Mouse (Mus musculus) forebrain, embryonic 14.5 days (tissue): ENCODE data around the gene Clec9a. TPM values are rescaled to one million over a fixed set of nuclear protein-coding genes. Genes with fewer than 3 reads are reported as not detected.

Experiments
- ATAC-seq: fragments of 200-750 bp; cut with Nextera tagmentation; 2 replicates; pipeline ENCODE4 v1.8.0; 2017; ENCODE audit warnings: mild to moderate bottlenecking, moderate library complexity
- DNase-seq: peaks from one replicate; pipeline ENCODE4 v3.0.0-alpha.2; 2015; ENCODE audit warnings: low spot score
- H3K27ac ChIP-seq: fragments of 300-500 bp; sonication (generic); 2 replicates; pipeline ENCODE4 v1.5.1; 2014; ENCODE audit warnings: low read depth, mild to moderate bottlenecking, control low read depth, low read length, moderate library complexity
- H3K27me3 ChIP-seq: fragments of 300-500 bp; sonication (generic); replicated peaks from 2 replicates; pipeline ENCODE4 v1.6.1; 2014; ENCODE audit warnings: low read length, control low read depth, mixed read lengths; ENCODE audit not compliant: control insufficient read depth, insufficient read depth
- H3K36me3 ChIP-seq: fragments of 300-500 bp; sonication (generic); 2 replicates; pipeline ENCODE4 v1.6.1; 2014; ENCODE audit warnings: low read length, control low read depth; ENCODE audit not compliant: control insufficient read depth, insufficient read depth
- H3K4me1 ChIP-seq: fragments of 300-500 bp; sonication (generic); 2 replicates; pipeline ENCODE4 v1.6.1; 2014; ENCODE audit warnings: antibody characterized with exemption, low read length, control low read depth; ENCODE audit not compliant: control insufficient read depth, insufficient read depth
- H3K4me2 ChIP-seq: fragments of 300-500 bp; sonication (generic); 2 replicates; pipeline ENCODE4 v1.6.1; 2014; ENCODE audit warnings: mild to moderate bottlenecking, control low read depth, low read length
- H3K4me3 ChIP-seq: fragments of 300-500 bp; sonication (generic); 2 replicates; pipeline ENCODE4 v1.5.1; 2014; ENCODE audit warnings: low read depth, low read length, control low read depth
- H3K9ac ChIP-seq: fragments of 300-500 bp; sonication (generic); 2 replicates; pipeline ENCODE4 v1.6.1; 2014; ENCODE audit warnings: mild to moderate bottlenecking, low read length, control low read depth, moderate library complexity
- H3K9me3 ChIP-seq: fragments of 300-500 bp; sonication (generic); replicated peaks from 2 replicates; pipeline ENCODE4 v1.6.1; 2016; ENCODE audit warnings: low read length, control low read depth, mixed read lengths; ENCODE audit not compliant: control insufficient read depth
- WGBS: fragments of 180-500 bp; shearing (Covaris S2); extraction: QIAGEN DNeasy Blood & Tissue Kit; methylation state at CpG from one replicate; pipeline ENCODE4 v1.1.7; 2014; 5-methylcytosine and 5-hydroxymethylcytosine counted together
- polyA plus RNA-seq: library from polyadenylated mRNA; unstranded; fragments of >200 nt; fragmentation: Nextera tagmentation; extraction: Ambion mirVana; gene quantifications from 2 replicates; pipeline ENCODE4 v1.2.1, GENCODE M21; 2014

Clec9a gene
- polyA plus RNA-seq, 1 experiment from 2014 or later, result 0.10 TPM

- Histone ChIP-seq H3K4me1 (no peaks in the 10 kb centered on the region), H3K9ac (no peak overlapping the region), H3K4me3 (no peak overlapping the region), H3K4me2 (no peak overlapping the region), H3K36me3 (no peaks in the 10 kb centered on the region), H3K27me3 (no peaks in the 10 kb centered on the region), H3K9me3 (no peaks in the 10 kb centered on the region), H3K27ac (no peak overlapping the region)
- ATAC-seq, result no peak
- DNase-seq, result no peak
- 68% methylated on average over 4 of the region's 4 CpGs for WGBS
Observed at GRCm38 (mm10) chr6:129385000-129385399, 23.7 kb upstream of the Clec9a start.

GRCm38 (mm10) chr6:129385774-129386173 lies 22.9 kb upstream of the Clec9a start, which contains the start of gene Clec12b:
TSS of gene Clec12b (minus strand) at chr6:129385874.
- Histone ChIP-seq H3K36me3 (no peaks in the 10 kb centered on the region), H3K9me3 (no peaks in the 10 kb centered on the region), H3K4me1 (no peaks in the 10 kb centered on the region), H3K9ac (no peak within 1 kb of the TSS), H3K27ac (no peak within 1 kb of the TSS), H3K27me3 (no peaks in the 10 kb centered on the region), H3K4me3 (no peak within 1 kb of the TSS), H3K4me2 (no peak within 1 kb of the TSS)
- ATAC-seq, result no peak
- DNase-seq, result no peak
- 85% methylated on average over 2 of the region's 2 CpGs for WGBS

- 28% methylated on average over 2 of the region's 2 CpGs for WGBS
- peak; percentile 48 for DNase-seq
Observed at GRCm38 (mm10) chr6:129393087-129393720, 15.5 kb upstream of the Clec9a start.

GRCm38 (mm10) chr6:129393732-129394131 lies 14.9 kb upstream of the Clec9a start:
- no peaks in the 10 kb centered on the region for H3K9me3 ChIP-seq
- ATAC-seq (0 out of 2 replicates have a peak, but pooled peaks have one; percentile 55), DNase-seq (no peak)
- no peak overlapping the region for H3K27ac ChIP-seq
- no peaks in the 10 kb centered on the region for H3K36me3 ChIP-seq
- H3K4me3 ChIP-seq, result no peak overlapping the region
- WGBS, result 80% methylated on average over 6 of the region's 6 CpGs
- no peak overlapping the region for H3K9ac ChIP-seq
- no peaks in the 10 kb centered on the region for H3K4me1 ChIP-seq
- H3K4me2 ChIP-seq, result no peak overlapping the region
- H3K27me3 ChIP-seq, result no peaks in the 10 kb centered on the region

More at GRCm38 (mm10) chr6:129393087-129393720, 15.5 kb upstream of the Clec9a start:
- no peaks in the 10 kb centered on the region for H3K9me3 ChIP-seq
- no peak overlapping the region for H3K4me3 ChIP-seq
- H3K9ac ChIP-seq, result no peak overlapping the region
- ATAC-seq, result no peak; the same call in 1 of the 2 replicates
- H3K36me3 ChIP-seq, result no peaks in the 10 kb centered on the region
- H3K4me1 ChIP-seq, result no peaks in the 10 kb centered on the region
- H3K27ac ChIP-seq, result no peak overlapping the region
- H3K27me3 ChIP-seq, result no peaks in the 10 kb centered on the region
- no peak overlapping the region for H3K4me2 ChIP-seq

GRCm38 (mm10) chr6:129396997-129397396 lies 11.7 kb upstream of the Clec9a start, which contains the start of gene Clec1b:
TSS of gene Clec1b (plus strand) at chr6:129397297.
- no peak for ATAC-seq
- no peak within 1 kb of the TSS for H3K9ac ChIP-seq
- no peak within 1 kb of the TSS for H3K27ac ChIP-seq

GRCm38 (mm10) chr6:129399945-129400344 lies 8.7 kb upstream of the Clec9a start:
- Histone ChIP-seq H3K27me3 (no peaks in the 10 kb centered on the region), H3K36me3 (no peaks in the 10 kb centered on the region), H3K4me2 (no peak overlapping the region), H3K4me1 (no peaks in the 10 kb centered on the region), H3K4me3 (no peak overlapping the region), H3K27ac (no peak overlapping the region), H3K9ac (no peak overlapping the region), H3K9me3 (no peaks in the 10 kb centered on the region)
- ATAC-seq, result no peak
- no peak for DNase-seq
- 63% methylated on average over 6 of the region's 6 CpGs for WGBS

More at GRCm38 (mm10) chr6:129396997-129397396, 11.7 kb upstream of the Clec9a start, which contains the start of gene Clec1b:
- Histone ChIP-seq H3K4me2 (no peak within 1 kb of the TSS), H3K9me3 (no peaks in the 10 kb centered on the region), H3K36me3 (no peaks in the 10 kb centered on the region), H3K4me3 (no peak within 1 kb of the TSS), H3K4me1 (no peaks in the 10 kb centered on the region), H3K27me3 (no peaks in the 10 kb centered on the region)
- DNase-seq, result no peak
- 93% methylated on average over 8 of the region's 8 CpGs for WGBS

GRCm38 (mm10) chr6:129402404-129402803 lies 6.3 kb upstream of the Clec9a start:
- H3K4me2 ChIP-seq, result no peak overlapping the region
- H3K4me3 ChIP-seq, result no peak overlapping the region
- WGBS, result 92% methylated on average over 2 of the region's 2 CpGs
- no peaks in the 10 kb centered on the region for H3K4me1 ChIP-seq
- ATAC-seq (no peak), DNase-seq (no peak)
- H3K27me3 ChIP-seq, result no peaks in the 10 kb centered on the region
- no peaks in the 10 kb centered on the region for H3K36me3 ChIP-seq
- H3K27ac ChIP-seq, result no peak overlapping the region
- no peak overlapping the region for H3K9ac ChIP-seq
- no peaks in the 10 kb centered on the region for H3K9me3 ChIP-seq

- no peak for DNase-seq
- no peaks in the 10 kb centered on the region for H3K27me3 ChIP-seq
- H3K9ac ChIP-seq, result no peak overlapping the region
- no peak overlapping the region for H3K4me3 ChIP-seq
- ATAC-seq, result no peak
- WGBS, result 77% methylated on average over 6 of the region's 6 CpGs
- no peaks in the 10 kb centered on the region for H3K36me3 ChIP-seq
- no peaks in the 10 kb centered on the region for H3K9me3 ChIP-seq
- H3K4me1 ChIP-seq, result no peaks in the 10 kb centered on the region
- no peak overlapping the region for H3K4me2 ChIP-seq
- H3K27ac ChIP-seq, result no peak overlapping the region
Observed at GRCm38 (mm10) chr6:129403391-129403790, 5.3 kb upstream of the Clec9a start.

- DNase-seq (no peak), ATAC-seq (no peak)
- Histone ChIP-seq H3K4me3 (no peak overlapping the region), H3K27ac (no peak overlapping the region), H3K27me3 (no peaks in the 10 kb centered on the region), H3K9ac (no peak overlapping the region), H3K4me2 (no peak overlapping the region), H3K9me3 (no peaks in the 10 kb centered on the region), H3K4me1 (no peaks in the 10 kb centered on the region), H3K36me3 (no peaks in the 10 kb centered on the region)
Observed at GRCm38 (mm10) chr6:129405999-129406398, 2.7 kb upstream of the Clec9a start.
